Mouse (Mus musculus) kidney, embryonic 15.5 days (tissue): Measurements from ENCODE around the gene Sh3glb1. TPM values are rescaled to one million over a fixed set of nuclear protein-coding genes. Genes with fewer than 3 reads are reported as not detected.

Experiments used
- polyA plus RNA-seq: library from polyadenylated mRNA; unstranded; fragments of >200 nt; fragmentation: Nextera tagmentation; extraction: Ambion mirVana; gene quantifications from 2 replicates; pipeline ENCODE4 v1.2.1, GENCODE M21; 2015

Sh3glb1 gene
- polyA plus RNA-seq, 1 experiment from 2014 or later, result 92.7 TPM

Other genes with a start within 250 kb of the Sh3glb1 start
- 12.5 and 13.0 TPM in 2 replicates for gene Hs2st1, start 150.2 kb downstream of the Sh3glb1 start, polyA plus RNA-seq
- gene Selenof, start 150.0 kb downstream of the Sh3glb1 start, polyA plus RNA-seq, result 618 and 674 TPM in 2 replicates
- gene Clca3a1, start 40.6 kb upstream of the Sh3glb1 start, polyA plus RNA-seq, result 10.4 and 11.4 TPM in 2 replicates
- gene Clca3a2, start 99.2 kb upstream of the Sh3glb1 start, polyA plus RNA-seq, result 0.38 and 0.41 TPM in 2 replicates
- gene Clca3b, start 129.0 kb upstream of the Sh3glb1 start, polyA plus RNA-seq, result 0.04 and 0.14 TPM in 2 replicates
- not detected in 2 replicates for gene Clca4b, start 212.2 kb upstream of the Sh3glb1 start, polyA plus RNA-seq